Mouse (Mus musculus): ENCODE data around the gene Gm6408. TPM values are rescaled to one million over a fixed set of nuclear protein-coding genes. Genes with fewer than 3 reads are reported as not detected.
A peak's percentile ranks its signal among the peaks of the same experiment; 100 is the strongest.

Gene Gm6408
- polyA plus RNA-seq, 2 experiments: not detected

- no peaks in the 10 kb centered on the region for H3K4me1 ChIP-seq (replicated peaks; ENCODE audit: control insufficient read depth in 2 of 2, insufficient read depth in 2 of 2, low read length in 1 of 2)
- DNase-seq (ENCODE audit: low read depth in 3 of 3, low spot score in 3 of 3) (no peak), ATAC-seq (ENCODE audit: insufficient read depth) (no peak)
- no peak overlapping the region for H3K9ac ChIP-seq (replicated peaks)
- H3K36me3 ChIP-seq (replicated peaks; ENCODE audit: control insufficient read depth, insufficient read depth, low read depth): no peaks in the 10 kb centered on the region
- no peak overlapping the region for H3K4me2 ChIP-seq (ENCODE audit: low read depth)
- no peak overlapping the region for H3K27ac ChIP-seq
- no peak overlapping the region for H3K4me3 ChIP-seq (ENCODE audit: insufficient read depth in 1 of 2, low read depth in 2 of 2, low read length in 2 of 2)
- H3K27me3 ChIP-seq (ENCODE audit: control insufficient read depth, insufficient read depth, low read length): no peaks in the 10 kb centered on the region
- H3K9me3 ChIP-seq (ENCODE audit: control insufficient read depth, low read length): no peaks in the 10 kb centered on the region; the same call in 1 of the 2 replicates
- 0 out of 2 replicates have a peak, but pooled peaks have one; percentile 24 for TF ChIP-seq CTCF (IDR thresholded peaks at IDR 0.05; ENCODE audit: low read depth)
- TF ChIP-seq EP300 (IDR thresholded peaks at IDR 0.05; ENCODE audit: low read depth): no peak
- WGBS (ENCODE audit: insufficient replicate concordance): 66% methylated on average over 5 of the region's 5 CpGs
Observed at GRCm38 (mm10) chr5:146440273-146440672, 41.5 kb upstream of the Gm6408 start.

- no peak overlapping the region for H3K9ac ChIP-seq (replicated peaks)
- no peaks in the 10 kb centered on the region for H3K4me1 ChIP-seq (replicated peaks; ENCODE audit: control insufficient read depth in 2 of 2, insufficient read depth in 2 of 2, low read length in 1 of 2)
- H3K4me2 ChIP-seq (ENCODE audit: low read depth): no peak overlapping the region
- WGBS (ENCODE audit: insufficient replicate concordance): 30% methylated on average over 2 of the region's 2 CpGs
- TF ChIP-seq EP300 (IDR thresholded peaks at IDR 0.05; ENCODE audit: low read depth): no peak
- no peak for TF ChIP-seq CTCF (IDR thresholded peaks at IDR 0.05; ENCODE audit: low read depth)
- no peaks in the 10 kb centered on the region for H3K27me3 ChIP-seq (ENCODE audit: control insufficient read depth, insufficient read depth, low read length)
- ATAC-seq (ENCODE audit: insufficient read depth): no peak
- H3K9me3 ChIP-seq (ENCODE audit: control insufficient read depth, low read length): no peaks in the 10 kb centered on the region; the same call in 1 of the 2 replicates
- DNase-seq (ENCODE audit: low read depth in 3 of 3, low spot score in 3 of 3): no peak
- H3K27ac ChIP-seq: no peak overlapping the region
- no peak overlapping the region for H3K4me3 ChIP-seq (ENCODE audit: insufficient read depth in 1 of 2, low read depth in 2 of 2, low read length in 2 of 2)
- no peaks in the 10 kb centered on the region for H3K36me3 ChIP-seq (replicated peaks; ENCODE audit: control insufficient read depth, insufficient read depth, low read depth)
Observed at GRCm38 (mm10) chr5:146442767-146443166, 39.0 kb upstream of the Gm6408 start.

DNA sequence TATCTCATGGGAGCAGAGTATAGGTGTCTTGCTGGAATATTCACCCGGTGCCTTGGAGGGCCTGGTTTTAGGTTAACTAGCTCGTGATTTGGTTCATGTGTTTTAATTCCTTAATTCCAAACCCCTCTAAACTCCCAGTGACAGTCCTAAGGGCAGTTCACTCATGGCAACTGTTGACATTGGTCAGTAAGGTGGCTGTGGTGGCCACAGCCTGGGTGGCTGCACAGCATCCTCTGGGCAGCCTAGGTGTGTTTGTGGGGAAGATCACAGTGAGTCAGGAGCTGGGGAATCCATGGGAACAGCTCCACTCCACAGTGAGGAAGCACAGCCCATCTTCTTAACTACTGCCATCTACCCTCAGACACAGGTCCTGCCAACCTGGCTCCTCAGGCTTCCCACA is 35.1 kb upstream of the Gm6408 start:
- TF ChIP-seq CTCF (IDR thresholded peaks at IDR 0.05; ENCODE audit: low read depth) (no peak), EP300 (IDR thresholded peaks at IDR 0.05; ENCODE audit: low read depth) (no peak)
- DNase-seq (ENCODE audit: low read depth in 3 of 3, low spot score in 3 of 3) (no peak), ATAC-seq (ENCODE audit: insufficient read depth) (no peak)
- H3K4me3 ChIP-seq (ENCODE audit: insufficient read depth in 1 of 2, low read depth in 2 of 2, low read length in 2 of 2): no peak overlapping the region
- H3K4me1 ChIP-seq (replicated peaks; ENCODE audit: control insufficient read depth in 2 of 2, insufficient read depth in 2 of 2, low read length in 1 of 2): no peaks in the 10 kb centered on the region
- H3K27ac ChIP-seq: no peak overlapping the region
- no peak overlapping the region for H3K4me2 ChIP-seq (ENCODE audit: low read depth)
- H3K9ac ChIP-seq (replicated peaks): no peak overlapping the region
- no peaks in the 10 kb centered on the region for H3K27me3 ChIP-seq (ENCODE audit: control insufficient read depth, insufficient read depth, low read length)
- WGBS (ENCODE audit: insufficient replicate concordance): 74% methylated on average over 2 of the region's 2 CpGs
- H3K9me3 ChIP-seq (ENCODE audit: control insufficient read depth, low read length): no peaks in the 10 kb centered on the region
- H3K36me3 ChIP-seq (replicated peaks; ENCODE audit: control insufficient read depth, insufficient read depth, low read depth): no peaks in the 10 kb centered on the region

DNA sequence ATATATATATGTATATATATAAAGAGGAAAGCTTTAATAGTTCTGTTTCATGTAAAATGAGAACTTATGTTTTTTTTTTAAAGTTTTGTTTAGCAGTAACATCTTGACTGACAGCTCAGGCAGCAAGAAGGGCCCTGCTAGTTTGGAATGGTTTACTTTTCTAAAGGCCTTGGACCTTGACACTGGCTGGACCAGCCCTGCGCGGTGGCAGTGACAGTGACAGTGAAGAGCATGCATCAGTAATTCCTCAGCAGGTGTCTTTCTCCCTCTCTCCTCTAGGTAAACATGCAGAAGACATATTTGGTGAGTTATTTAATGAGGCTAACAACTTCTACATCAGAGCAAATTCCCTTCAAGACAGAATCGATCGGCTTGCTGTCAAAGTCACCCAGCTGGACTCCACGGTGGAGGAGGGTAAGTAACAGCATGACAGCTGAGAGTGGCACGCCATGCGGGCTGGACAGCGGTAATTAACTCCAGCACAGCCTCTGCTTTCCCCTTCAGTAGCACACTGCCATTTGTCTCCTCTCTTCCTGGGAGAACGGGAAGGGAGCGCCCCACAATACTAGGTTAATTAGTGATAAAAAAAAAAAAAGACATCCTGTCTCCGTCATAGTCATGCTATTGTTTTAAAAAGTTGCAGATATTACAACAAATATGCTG is 30.0 kb upstream of the Gm6408 start:
- 61% methylated on average over 11 of the region's 11 CpGs for WGBS (ENCODE audit: insufficient replicate concordance)
- Histone ChIP-seq H3K4me3 (ENCODE audit: insufficient read depth in 1 of 2, low read depth in 2 of 2, low read length in 2 of 2) (no peak overlapping the region), H3K4me2 (ENCODE audit: low read depth) (no peak overlapping the region), H3K9me3 (ENCODE audit: control insufficient read depth, low read length) (no peaks in the 10 kb centered on the region), H3K36me3 (replicated peaks; ENCODE audit: control insufficient read depth, insufficient read depth, low read depth) (no peaks in the 10 kb centered on the region), H3K9ac (replicated peaks) (no peak overlapping the region), H3K27me3 (ENCODE audit: control insufficient read depth, insufficient read depth, low read length) (no peaks in the 10 kb centered on the region), H3K4me1 (replicated peaks; ENCODE audit: control insufficient read depth in 2 of 2, insufficient read depth in 2 of 2, low read length in 1 of 2) (no peaks in the 10 kb centered on the region), H3K27ac (no peak overlapping the region)
- ATAC-seq (ENCODE audit: insufficient read depth): no peak
- TF ChIP-seq EP300 (IDR thresholded peaks at IDR 0.05; ENCODE audit: low read depth): no peak
- no peak for TF ChIP-seq CTCF (IDR thresholded peaks at IDR 0.05; ENCODE audit: low read depth)
- no peak for DNase-seq (ENCODE audit: low read depth in 3 of 3, low spot score in 3 of 3)

GRCm38 (mm10) chr5:146453556-146453955 is 28.2 kb upstream of the Gm6408 start:
- no peak overlapping the region for H3K27ac ChIP-seq
- WGBS (ENCODE audit: insufficient replicate concordance): 67% methylated on average over 6 of the region's 6 CpGs
- no peak overlapping the region for H3K4me2 ChIP-seq (ENCODE audit: low read depth)
- no peaks in the 10 kb centered on the region for H3K27me3 ChIP-seq (ENCODE audit: control insufficient read depth, insufficient read depth, low read length)
- TF ChIP-seq EP300 (IDR thresholded peaks at IDR 0.05; ENCODE audit: low read depth) (no peak), CTCF (IDR thresholded peaks at IDR 0.05; ENCODE audit: low read depth) (no peak)
- no peak overlapping the region for H3K9ac ChIP-seq (replicated peaks)
- H3K4me1 ChIP-seq (replicated peaks; ENCODE audit: control insufficient read depth in 2 of 2, insufficient read depth in 2 of 2, low read length in 1 of 2): no peaks in the 10 kb centered on the region
- no peaks in the 10 kb centered on the region for H3K36me3 ChIP-seq (replicated peaks; ENCODE audit: control insufficient read depth, insufficient read depth, low read depth)
- no peaks in the 10 kb centered on the region for H3K9me3 ChIP-seq (ENCODE audit: control insufficient read depth, low read length)
- no peak overlapping the region for H3K4me3 ChIP-seq (ENCODE audit: insufficient read depth in 1 of 2, low read depth in 2 of 2, low read length in 2 of 2)
- no peak for ATAC-seq (ENCODE audit: insufficient read depth)
- no peak for DNase-seq (ENCODE audit: low read depth in 3 of 3, low spot score in 3 of 3)
